Mouse (Mus musculus): ENCODE measurements around the gene Lars2. TPM values are rescaled to one million over a fixed set of nuclear protein-coding genes. Genes with fewer than 3 reads are reported as not detected.

Lars2 gene
- polyA plus RNA-seq, 1 experiment from 2014 or later, result 683 TPM

Other genes starting within 250 kb of the Lars2 start
- 3.5 and 4.2 TPM in 2 replicates for gene Clec3b, start 216.0 kb upstream of the Lars2 start, polyA plus RNA-seq (2015; fragmentation: Nextera tagmentation; extraction: Ambion mirVana)
- gene Cdcp1, start 150.9 kb upstream of the Lars2 start, polyA plus RNA-seq (2015; fragmentation: Nextera tagmentation; extraction: Ambion mirVana), result 0.19 and 2.5 TPM in 2 replicates
- gene Tmem158, start 106.2 kb upstream of the Lars2 start, polyA plus RNA-seq (2015; fragmentation: Nextera tagmentation; extraction: Ambion mirVana), result 39.1 and 49.7 TPM in 2 replicates
- gene Limd1, start 111.8 kb downstream of the Lars2 start, polyA plus RNA-seq (2015; fragmentation: Nextera tagmentation; extraction: Ambion mirVana), result 10.9 and 20.3 TPM in 2 replicates
- gene Sacm1l, start 162.8 kb downstream of the Lars2 start, polyA plus RNA-seq (2015; fragmentation: Nextera tagmentation; extraction: Ambion mirVana), result 57.4 and 59.3 TPM in 2 replicates

Measured in neural tube, embryonic 15.5 days (tissue).